Mouse (Mus musculus): ENCODE measurements at regions not wholly inside any gene's neighbourhood (a gene's known extent, or its start where the extent isn't known, plus 50 kb on each side); places are given as distances from the start of the nearest gene placed in this dataset.

DNA sequence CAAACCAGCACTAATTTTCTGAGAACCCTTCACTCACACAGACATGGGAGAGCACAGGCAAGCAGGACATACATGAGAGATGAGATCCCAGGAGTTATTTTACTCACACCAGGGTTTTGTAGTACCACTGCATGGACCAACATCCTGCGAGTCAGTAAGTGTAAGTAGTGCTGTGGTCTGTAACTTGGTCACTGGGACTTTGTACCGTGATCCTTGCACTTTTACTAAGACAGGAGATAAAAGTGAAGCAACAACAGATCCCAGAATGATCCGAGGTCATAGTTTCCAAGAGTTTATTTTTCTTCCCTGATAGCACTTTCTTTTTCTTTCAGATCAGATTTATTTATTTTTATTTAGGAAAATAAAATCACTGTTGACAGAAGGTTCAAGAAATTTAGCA, 54.1 kb upstream of the Mtap start:
- H3K9ac ChIP-seq (ENCODE audit: low read depth, low read length): no peak overlapping the region
- no peaks in the 10 kb centered on the region for H3K27me3 ChIP-seq (ENCODE audit: control insufficient read depth, insufficient read depth, low read length)
- no peaks in the 10 kb centered on the region for H3K4me1 ChIP-seq (ENCODE audit: control insufficient read depth, insufficient read depth, low read length)
- no peak for ATAC-seq (ENCODE audit: low FRiP score, low TSS enrichment)
- H3K4me3 ChIP-seq (ENCODE audit: low read length): no peak overlapping the region
- no peaks in the 10 kb centered on the region for H3K9me3 ChIP-seq (ENCODE audit: control insufficient read depth, low read length)
- H3K4me2 ChIP-seq (replicated peaks; ENCODE audit: low read depth, low read length): no peak overlapping the region
- H3K36me3 ChIP-seq (ENCODE audit: control insufficient read depth, insufficient read depth, low read length): no peaks in the 10 kb centered on the region
- 55% methylated on average over 3 of the region's 3 CpGs for WGBS
- H3K27ac ChIP-seq (ENCODE audit: low read depth, low read length): no peak overlapping the region

DNA sequence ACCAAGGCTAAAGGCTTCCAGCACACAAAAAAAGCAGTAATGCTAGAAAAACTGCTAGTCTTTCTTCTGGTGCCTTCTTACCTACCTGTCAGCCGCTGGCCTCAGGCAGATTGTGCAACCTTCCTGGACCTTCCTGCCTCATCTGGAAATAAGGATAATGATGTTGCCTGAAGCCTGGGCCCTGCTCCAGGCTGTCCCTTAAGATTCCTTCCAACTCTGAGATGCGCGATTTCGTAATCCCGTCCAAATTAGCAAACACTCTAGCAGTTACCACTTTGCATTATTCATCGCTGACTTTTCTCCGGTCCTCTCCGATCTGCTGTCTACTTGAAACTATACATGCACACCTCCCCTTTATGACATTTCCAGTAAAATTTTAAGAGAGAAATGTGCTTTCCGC, 58.4 kb upstream of the Mtap start:
- Histone ChIP-seq H3K27me3 (ENCODE audit: control insufficient read depth, insufficient read depth, low read length) (no peaks in the 10 kb centered on the region), H3K4me1 (ENCODE audit: control insufficient read depth, insufficient read depth, low read length) (no peaks in the 10 kb centered on the region), H3K9ac (ENCODE audit: low read depth, low read length) (no peak overlapping the region), H3K27ac (ENCODE audit: low read depth, low read length) (no peak overlapping the region), H3K4me2 (replicated peaks; ENCODE audit: low read depth, low read length) (no peak overlapping the region), H3K9me3 (ENCODE audit: control insufficient read depth, low read length) (no peaks in the 10 kb centered on the region), H3K4me3 (ENCODE audit: low read length) (no peak overlapping the region), H3K36me3 (ENCODE audit: control insufficient read depth, insufficient read depth, low read length) (no peaks in the 10 kb centered on the region)
- no peak for ATAC-seq (ENCODE audit: low FRiP score, low TSS enrichment)
- WGBS: 87% methylated on average over 9 of the region's 9 CpGs

DNA sequence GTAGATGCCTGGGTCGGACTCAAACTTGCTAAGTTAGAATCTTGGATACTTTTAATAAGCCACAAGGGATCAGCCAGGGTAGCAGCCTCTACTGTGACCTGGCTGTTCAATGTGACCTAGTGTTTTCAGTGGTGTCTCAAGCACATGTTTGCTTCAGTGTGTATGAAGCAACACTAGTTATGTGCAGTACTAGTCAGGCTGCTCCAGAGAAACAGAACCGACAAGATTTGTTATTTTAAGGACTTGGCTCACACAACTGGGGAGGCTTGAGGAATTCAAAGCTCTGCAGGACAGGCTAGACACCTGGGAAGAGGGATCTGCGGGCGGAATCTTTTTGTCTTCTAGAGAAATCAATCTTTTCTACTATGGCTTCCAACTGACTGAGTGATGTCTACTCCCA, 62.2 kb upstream of the Mtap start:
- no peak overlapping the region for H3K9ac ChIP-seq (ENCODE audit: low read depth, low read length)
- no peak overlapping the region for H3K4me3 ChIP-seq (ENCODE audit: low read length)
- no peaks in the 10 kb centered on the region for H3K36me3 ChIP-seq (ENCODE audit: control insufficient read depth, insufficient read depth, low read length)
- H3K9me3 ChIP-seq (ENCODE audit: control insufficient read depth, low read length): no peaks in the 10 kb centered on the region
- H3K27me3 ChIP-seq (ENCODE audit: control insufficient read depth, insufficient read depth, low read length): no peaks in the 10 kb centered on the region
- no peak for ATAC-seq (ENCODE audit: low FRiP score, low TSS enrichment)
- no peak overlapping the region for H3K27ac ChIP-seq (ENCODE audit: low read depth, low read length)
- no peak overlapping the region for H3K4me2 ChIP-seq (replicated peaks; ENCODE audit: low read depth, low read length)
- H3K4me1 ChIP-seq (ENCODE audit: control insufficient read depth, insufficient read depth, low read length): no peaks in the 10 kb centered on the region
- WGBS: 58% methylated on average over 4 of the region's 4 CpGs

DNA sequence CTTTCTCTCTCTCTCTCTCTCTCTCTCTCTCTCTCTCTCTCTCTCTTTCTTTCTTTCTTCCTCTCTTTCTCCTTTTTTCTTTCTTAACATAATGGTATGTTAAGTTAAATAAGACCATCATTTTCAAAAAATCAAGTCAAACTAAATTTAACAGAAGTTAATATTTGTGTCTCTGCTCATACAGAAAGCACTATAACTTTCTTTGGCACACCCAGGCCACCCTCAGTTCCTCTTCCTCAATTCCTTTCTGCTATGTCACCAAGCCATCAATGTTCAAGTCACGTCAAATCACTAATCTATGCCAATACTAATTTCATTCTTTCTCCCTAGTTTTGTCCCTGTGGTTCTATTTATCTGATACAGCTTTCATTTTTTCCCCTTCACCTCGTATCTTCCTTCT, 66.5 kb upstream of the Mtap start:
- Histone ChIP-seq H3K4me3 (ENCODE audit: low read length) (no peak overlapping the region), H3K4me2 (replicated peaks; ENCODE audit: low read depth, low read length) (no peak overlapping the region), H3K9me3 (ENCODE audit: control insufficient read depth, low read length) (no peaks in the 10 kb centered on the region), H3K27ac (ENCODE audit: low read depth, low read length) (no peak overlapping the region), H3K36me3 (ENCODE audit: control insufficient read depth, insufficient read depth, low read length) (no peaks in the 10 kb centered on the region), H3K9ac (ENCODE audit: low read depth, low read length) (no peak overlapping the region), H3K27me3 (ENCODE audit: control insufficient read depth, insufficient read depth, low read length) (no peaks in the 10 kb centered on the region), H3K4me1 (ENCODE audit: control insufficient read depth, insufficient read depth, low read length) (no peaks in the 10 kb centered on the region)
- WGBS: 78% methylated on average over 2 of the region's 2 CpGs
- ATAC-seq (ENCODE audit: low FRiP score, low TSS enrichment): no peak

GRCm38 (mm10) chr4:89064401-89064800, 72.5 kb upstream of the Mtap start:
- no peak overlapping the region for H3K4me3 ChIP-seq (ENCODE audit: low read length)
- no peaks in the 10 kb centered on the region for H3K9me3 ChIP-seq (ENCODE audit: control insufficient read depth, low read length)
- ATAC-seq (ENCODE audit: low FRiP score, low TSS enrichment): no peak
- no peaks in the 10 kb centered on the region for H3K36me3 ChIP-seq (ENCODE audit: control insufficient read depth, insufficient read depth, low read length)
- H3K4me2 ChIP-seq (replicated peaks; ENCODE audit: low read depth, low read length): no peak overlapping the region
- no peak overlapping the region for H3K9ac ChIP-seq (ENCODE audit: low read depth, low read length)
- no peaks in the 10 kb centered on the region for H3K4me1 ChIP-seq (ENCODE audit: control insufficient read depth, insufficient read depth, low read length)
- H3K27ac ChIP-seq (ENCODE audit: low read depth, low read length): no peak overlapping the region
- H3K27me3 ChIP-seq (ENCODE audit: control insufficient read depth, insufficient read depth, low read length): no peaks in the 10 kb centered on the region
- WGBS: 90% methylated on average over 7 of the region's 7 CpGs

DNA sequence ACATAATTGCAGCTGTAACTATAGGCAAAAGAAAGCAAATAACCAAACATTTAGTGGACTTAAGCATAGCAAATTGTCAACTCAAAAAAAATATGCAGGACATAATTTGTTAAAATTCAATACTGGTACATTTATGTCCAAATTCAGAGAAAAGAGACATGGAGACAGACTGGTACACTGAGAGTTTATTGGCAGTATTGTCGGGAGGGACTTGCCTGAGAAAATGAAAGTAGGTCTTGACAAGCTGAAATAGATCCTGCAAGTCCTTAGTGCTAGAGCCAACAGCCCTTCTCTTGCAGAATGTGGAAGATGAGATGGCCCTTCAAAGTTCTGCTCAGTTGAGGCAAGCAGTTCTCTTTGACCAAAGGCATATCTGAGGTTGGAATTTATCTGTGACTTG, 74.5 kb upstream of the Mtap start:
- Histone ChIP-seq H3K9me3 (ENCODE audit: control insufficient read depth, low read length) (no peaks in the 10 kb centered on the region), H3K4me1 (ENCODE audit: control insufficient read depth, insufficient read depth, low read length) (no peaks in the 10 kb centered on the region), H3K27ac (ENCODE audit: low read depth, low read length) (no peak overlapping the region), H3K4me2 (replicated peaks; ENCODE audit: low read depth, low read length) (no peak overlapping the region), H3K36me3 (ENCODE audit: control insufficient read depth, insufficient read depth, low read length) (no peaks in the 10 kb centered on the region), H3K27me3 (ENCODE audit: control insufficient read depth, insufficient read depth, low read length) (no peaks in the 10 kb centered on the region), H3K9ac (ENCODE audit: low read depth, low read length) (no peak overlapping the region), H3K4me3 (ENCODE audit: low read length) (no peak overlapping the region)
- no peak for ATAC-seq (ENCODE audit: low FRiP score, low TSS enrichment)
- WGBS: 83% methylated on average over 1 of the region's 1 CpGs

DNA sequence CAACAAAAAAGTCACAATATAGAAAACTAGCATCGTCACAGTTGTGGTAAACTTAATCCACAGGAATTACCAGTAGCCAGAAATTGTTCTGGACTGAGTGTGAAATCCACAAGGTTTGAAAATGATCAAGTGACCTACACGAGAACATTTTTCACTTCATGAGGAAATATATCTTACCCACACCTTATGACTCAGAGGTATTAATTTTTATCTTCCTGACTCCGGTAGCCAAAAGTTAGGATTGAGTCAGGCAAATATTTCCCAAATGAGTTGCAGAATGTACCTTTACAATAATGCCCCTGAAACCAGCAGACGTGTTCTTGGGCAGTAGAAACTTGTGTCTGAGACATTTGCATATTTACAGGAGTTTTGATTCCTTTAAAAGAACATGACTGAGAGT, 75.3 kb upstream of the Mtap start:
- H3K9ac ChIP-seq (ENCODE audit: low read depth, low read length): no peak overlapping the region
- no peaks in the 10 kb centered on the region for H3K9me3 ChIP-seq (ENCODE audit: control insufficient read depth, low read length)
- 82% methylated on average over 4 of the region's 4 CpGs for WGBS
- no peaks in the 10 kb centered on the region for H3K36me3 ChIP-seq (ENCODE audit: control insufficient read depth, insufficient read depth, low read length)
- H3K4me3 ChIP-seq (ENCODE audit: low read length): no peak overlapping the region
- H3K27ac ChIP-seq (ENCODE audit: low read depth, low read length): no peak overlapping the region
- no peaks in the 10 kb centered on the region for H3K27me3 ChIP-seq (ENCODE audit: control insufficient read depth, insufficient read depth, low read length)
- no peak for ATAC-seq (ENCODE audit: low FRiP score, low TSS enrichment)
- H3K4me2 ChIP-seq (replicated peaks; ENCODE audit: low read depth, low read length): no peak overlapping the region
- no peaks in the 10 kb centered on the region for H3K4me1 ChIP-seq (ENCODE audit: control insufficient read depth, insufficient read depth, low read length)

GRCm38 (mm10) chr4:89057573-89057972, 79.3 kb upstream of the Mtap start:
- Histone ChIP-seq H3K27ac (ENCODE audit: low read depth, low read length) (no peak overlapping the region), H3K4me3 (ENCODE audit: low read length) (no peak overlapping the region), H3K4me1 (ENCODE audit: control insufficient read depth, insufficient read depth, low read length) (no peaks in the 10 kb centered on the region), H3K27me3 (ENCODE audit: control insufficient read depth, insufficient read depth, low read length) (no peaks in the 10 kb centered on the region), H3K36me3 (ENCODE audit: control insufficient read depth, insufficient read depth, low read length) (no peaks in the 10 kb centered on the region), H3K9me3 (ENCODE audit: control insufficient read depth, low read length) (no peaks in the 10 kb centered on the region), H3K9ac (ENCODE audit: low read depth, low read length) (no peak overlapping the region), H3K4me2 (replicated peaks; ENCODE audit: low read depth, low read length) (no peak overlapping the region)
- ATAC-seq (ENCODE audit: low FRiP score, low TSS enrichment): no peak

GRCm38 (mm10) chr4:89057135-89057534, 79.8 kb upstream of the Mtap start:
- ATAC-seq (ENCODE audit: low FRiP score, low TSS enrichment): no peak

DNA sequence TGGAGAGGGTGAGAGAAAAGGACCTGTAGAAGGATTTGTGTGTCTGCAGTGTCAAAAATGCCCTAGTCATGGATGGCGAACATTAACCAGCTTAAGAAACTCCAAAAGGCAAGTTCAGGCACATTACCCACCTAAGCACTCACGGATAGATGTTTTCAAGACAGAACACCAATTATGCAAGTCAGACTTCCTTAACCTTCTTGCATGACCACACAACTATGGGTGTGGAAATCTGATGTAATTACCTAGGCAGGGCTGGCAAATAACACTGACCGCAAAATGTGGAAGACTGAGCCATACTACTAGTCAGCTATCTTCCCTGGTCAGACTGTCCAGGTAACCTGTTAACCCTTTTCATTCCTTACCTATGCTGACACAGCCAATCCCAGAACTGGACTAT, 81.0 kb upstream of the Mtap start:
- no peak overlapping the region for H3K9ac ChIP-seq (ENCODE audit: low read depth, low read length)
- H3K4me2 ChIP-seq (replicated peaks; ENCODE audit: low read depth, low read length): no peak overlapping the region
- H3K4me1 ChIP-seq (ENCODE audit: control insufficient read depth, insufficient read depth, low read length): no peaks in the 10 kb centered on the region
- no peaks in the 10 kb centered on the region for H3K27me3 ChIP-seq (ENCODE audit: control insufficient read depth, insufficient read depth, low read length)
- 80% methylated on average over 3 of the region's 3 CpGs for WGBS
- H3K4me3 ChIP-seq (ENCODE audit: low read length): no peak overlapping the region
- no peak overlapping the region for H3K27ac ChIP-seq (ENCODE audit: low read depth, low read length)
- H3K36me3 ChIP-seq (ENCODE audit: control insufficient read depth, insufficient read depth, low read length): no peaks in the 10 kb centered on the region
- H3K9me3 ChIP-seq (ENCODE audit: control insufficient read depth, low read length): no peaks in the 10 kb centered on the region
- no peak for ATAC-seq (ENCODE audit: low FRiP score, low TSS enrichment)

More at GRCm38 (mm10) chr4:89057135-89057534, 79.8 kb upstream of the Mtap start:
- H3K27ac ChIP-seq (ENCODE audit: low read depth, low read length): no peak overlapping the region
- no peak overlapping the region for H3K4me3 ChIP-seq (ENCODE audit: low read length)
- no peak overlapping the region for H3K9ac ChIP-seq (ENCODE audit: low read depth, low read length)
- no peaks in the 10 kb centered on the region for H3K36me3 ChIP-seq (ENCODE audit: control insufficient read depth, insufficient read depth, low read length)
- H3K4me1 ChIP-seq (ENCODE audit: control insufficient read depth, insufficient read depth, low read length): no peaks in the 10 kb centered on the region
- H3K9me3 ChIP-seq (ENCODE audit: control insufficient read depth, low read length): no peaks in the 10 kb centered on the region
- no peak overlapping the region for H3K4me2 ChIP-seq (replicated peaks; ENCODE audit: low read depth, low read length)
- 81% methylated on average over 1 of the region's 1 CpGs for WGBS
- H3K27me3 ChIP-seq (ENCODE audit: control insufficient read depth, insufficient read depth, low read length): no peaks in the 10 kb centered on the region

All from kidney, embryonic 14.5 days (tissue).